Mouse (Mus musculus): ENCODE measurements around the gene Kbtbd2. TPM values are rescaled to one million over a fixed set of nuclear protein-coding genes. Genes with fewer than 3 reads are reported as not detected.

Kbtbd2 gene
- polyA plus RNA-seq (2015; fragmentation: Illumina TruSeq; extraction: RNeasy Lipid Tissue Mini Kit (QIAGEN cat#74804); ENCODE audit: insufficient read depth, low read depth, low replicate concordance) = 5.5 TPM

GRCm38 (mm10) chr6:56797311-56798151 lies at the start of gene Kbtbd2:
TSS of gene Kbtbd2 (minus strand) at chr6:56797813.

GRCm38 (mm10) chr6:56831697-56832406 lies 34.2 kb upstream of the Kbtbd2 start, which contains the start of gene Fkbp9:
TSS of gene Fkbp9 (plus strand) at chr6:56832059.

Other genes with a start within 250 kb of the Kbtbd2 start
- 0.59 TPM for gene Pde1c, start 228.7 kb downstream of the Kbtbd2 start, polyA plus RNA-seq (2015; fragmentation: Illumina TruSeq; extraction: RNeasy Lipid Tissue Mini Kit (QIAGEN cat#74804); ENCODE audit: insufficient read depth, low read depth, low replicate concordance)
- gene Lsm5, start 93.1 kb downstream of the Kbtbd2 start, polyA plus RNA-seq (2015; fragmentation: Illumina TruSeq; extraction: RNeasy Lipid Tissue Mini Kit (QIAGEN cat#74804); ENCODE audit: insufficient read depth, low read depth, low replicate concordance) = 10.7 TPM
- 4.7 TPM for gene Avl9, start 82.9 kb downstream of the Kbtbd2 start, polyA plus RNA-seq (2015; fragmentation: Illumina TruSeq; extraction: RNeasy Lipid Tissue Mini Kit (QIAGEN cat#74804); ENCODE audit: insufficient read depth, low read depth, low replicate concordance)
- gene Fkbp9, start 34.2 kb upstream of the Kbtbd2 start, polyA plus RNA-seq (2015; fragmentation: Illumina TruSeq; extraction: RNeasy Lipid Tissue Mini Kit (QIAGEN cat#74804); ENCODE audit: insufficient read depth, low read depth, low replicate concordance) = 30.1 TPM
- gene Nt5c3, start 126.1 kb upstream of the Kbtbd2 start, polyA plus RNA-seq (2015; fragmentation: Illumina TruSeq; extraction: RNeasy Lipid Tissue Mini Kit (QIAGEN cat#74804); ENCODE audit: insufficient read depth, low read depth, low replicate concordance) = 17.4 TPM
- not detected for gene Vmn1r4, start 126.2 kb upstream of the Kbtbd2 start, polyA plus RNA-seq (2015; fragmentation: Illumina TruSeq; extraction: RNeasy Lipid Tissue Mini Kit (QIAGEN cat#74804); ENCODE audit: insufficient read depth, low read depth, low replicate concordance)
- not detected for gene Vmn1r5, start 172.5 kb upstream of the Kbtbd2 start, polyA plus RNA-seq (2015; fragmentation: Illumina TruSeq; extraction: RNeasy Lipid Tissue Mini Kit (QIAGEN cat#74804); ENCODE audit: insufficient read depth, low read depth, low replicate concordance)
- not detected for gene Vmn1r6, start 199.4 kb upstream of the Kbtbd2 start, polyA plus RNA-seq (2015; fragmentation: Illumina TruSeq; extraction: RNeasy Lipid Tissue Mini Kit (QIAGEN cat#74804); ENCODE audit: insufficient read depth, low read depth, low replicate concordance)
- gene Vmn1r7, start 227.5 kb upstream of the Kbtbd2 start, polyA plus RNA-seq (2015; fragmentation: Illumina TruSeq; extraction: RNeasy Lipid Tissue Mini Kit (QIAGEN cat#74804); ENCODE audit: insufficient read depth, low read depth, low replicate concordance) = not detected
- gene Vmn1r8, start 234.5 kb upstream of the Kbtbd2 start, polyA plus RNA-seq (2015; fragmentation: Illumina TruSeq; extraction: RNeasy Lipid Tissue Mini Kit (QIAGEN cat#74804); ENCODE audit: insufficient read depth, low read depth, low replicate concordance) = not detected